Mouse (Mus musculus) thymus, postnatal 36 days (tissue): ENCODE data around the gene Dcdc2a.

Experiments used
- DNase-seq, 2 experiments: peaks; one replicate each; pipeline ENCODE4 v3.0.0; 2022; ENCODE audit warnings: mixed read lengths in 2 of 2

The Dcdc2a gene

DNA sequence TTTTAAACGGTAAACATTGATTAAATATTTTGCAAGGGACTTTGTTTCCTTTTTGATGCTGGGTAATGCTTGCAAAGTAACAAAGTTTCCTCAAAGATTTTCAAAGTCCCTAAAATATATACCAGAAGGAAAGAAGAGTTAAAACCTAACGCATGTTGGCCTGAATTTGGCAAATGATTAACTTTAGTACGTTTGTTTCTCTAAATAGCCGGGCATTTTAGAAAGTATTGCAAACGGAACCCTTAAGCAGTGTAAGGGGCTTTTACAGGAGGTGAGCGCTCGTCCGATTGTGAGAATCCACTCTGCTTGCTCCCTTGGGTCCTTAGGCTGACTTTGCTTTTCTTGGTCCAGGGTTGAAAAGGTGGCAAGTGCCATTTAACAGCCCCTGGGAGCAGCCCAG lies 41.5 kb downstream of the Dcdc2a start:
- DNase-seq = no peak

DNA sequence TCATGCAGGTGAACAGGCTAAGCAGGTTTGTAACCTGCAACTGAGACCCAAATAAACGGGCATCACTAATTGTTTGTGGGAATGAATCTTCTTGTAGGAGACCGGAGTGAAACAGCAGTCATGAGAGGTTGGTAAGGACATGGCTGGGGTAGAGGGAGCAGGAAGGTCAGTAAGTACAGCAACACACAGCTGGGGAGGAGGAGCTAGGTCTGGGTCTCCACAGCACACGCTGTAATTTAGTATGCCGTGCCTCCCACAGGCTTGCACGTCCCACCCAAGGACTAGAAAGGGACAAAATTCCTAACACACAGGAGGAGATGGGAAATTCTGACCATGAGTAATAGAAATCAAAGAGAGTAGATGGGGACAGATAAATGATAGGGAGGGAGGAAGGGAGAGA lies 42.8 kb downstream of the Dcdc2a start:
- no peak for DNase-seq

DNA sequence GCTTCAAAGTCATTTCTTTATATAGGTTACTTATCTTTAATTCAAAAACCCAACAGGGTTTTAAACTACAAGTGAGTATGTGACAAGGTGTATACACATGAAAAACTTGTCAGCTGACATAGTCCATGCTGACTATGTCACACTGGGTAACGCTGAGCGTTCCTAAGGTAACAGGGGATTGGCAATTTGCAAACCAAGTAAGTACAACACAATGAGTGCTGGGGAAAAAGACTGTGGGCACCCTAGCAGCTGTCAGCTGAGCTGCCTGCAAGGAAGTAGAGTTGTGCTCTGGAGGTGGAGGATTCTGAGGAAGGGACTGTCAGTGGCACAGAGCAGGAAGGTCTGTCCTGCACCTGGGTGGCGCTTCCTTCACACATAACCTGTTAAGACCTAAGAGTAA lies 43.7 kb downstream of the Dcdc2a start:
- DNase-seq = no peak

DNA sequence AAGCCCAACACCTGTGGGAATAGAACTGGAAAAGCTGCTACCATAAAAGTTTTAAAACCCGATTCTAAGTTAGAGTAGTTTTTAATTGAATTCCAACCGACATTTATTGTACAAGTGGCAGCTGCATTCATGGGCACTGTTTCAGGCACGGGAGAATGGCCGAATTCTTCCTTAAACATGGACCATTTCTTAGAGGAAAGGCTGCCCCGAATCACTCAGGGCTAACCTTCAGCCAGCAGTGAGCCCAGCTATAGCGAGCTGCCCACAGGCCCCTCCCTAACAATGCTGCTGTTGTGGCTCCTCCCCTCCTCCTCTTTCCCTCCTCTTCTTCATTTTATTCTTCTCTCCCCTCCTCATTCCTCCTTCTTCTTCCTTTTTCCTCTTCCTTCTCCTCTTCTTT lies 44.8 kb downstream of the Dcdc2a start:
- DNase-seq = no peak

DNA sequence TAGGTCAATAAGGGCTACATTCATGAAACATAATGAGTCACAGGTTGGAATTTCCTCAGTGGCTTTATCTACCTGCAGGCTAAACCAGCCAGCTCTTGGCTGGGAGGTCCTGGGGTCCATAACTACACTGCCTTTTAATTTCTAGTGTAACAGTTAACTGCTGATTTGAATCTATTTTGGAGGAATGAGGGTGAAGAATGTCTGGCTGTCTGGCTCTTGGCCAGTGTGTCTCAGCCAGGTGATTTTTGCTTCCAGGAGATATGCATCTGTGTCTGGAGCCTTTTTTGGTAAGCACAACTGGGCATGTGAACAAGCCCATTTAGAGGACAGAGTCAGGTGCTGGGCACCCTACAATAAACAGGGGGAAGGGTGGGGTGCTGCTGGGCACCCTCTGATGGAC lies 49.9 kb downstream of the Dcdc2a start:
- no peak for DNase-seq

DNA sequence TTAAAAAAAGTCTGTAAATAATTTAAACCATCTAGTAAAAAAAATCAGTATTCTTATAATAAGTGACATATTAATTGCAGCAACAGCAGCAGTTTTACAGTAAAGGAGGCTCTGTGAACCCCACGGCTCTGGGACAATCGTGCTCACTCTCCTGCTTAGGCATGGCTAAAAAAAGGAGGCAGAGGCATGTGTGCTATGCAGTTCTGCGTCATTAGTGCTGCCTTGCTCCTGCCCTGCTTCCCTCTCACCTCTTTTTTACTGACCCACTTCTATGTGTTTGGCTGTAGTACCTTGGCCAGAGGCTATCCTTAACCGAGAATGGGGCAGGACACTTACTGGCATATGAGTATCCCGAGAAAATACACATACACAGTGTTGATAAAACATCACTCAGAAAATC lies 50.9 kb downstream of the Dcdc2a start:
- no peak for DNase-seq

DNA sequence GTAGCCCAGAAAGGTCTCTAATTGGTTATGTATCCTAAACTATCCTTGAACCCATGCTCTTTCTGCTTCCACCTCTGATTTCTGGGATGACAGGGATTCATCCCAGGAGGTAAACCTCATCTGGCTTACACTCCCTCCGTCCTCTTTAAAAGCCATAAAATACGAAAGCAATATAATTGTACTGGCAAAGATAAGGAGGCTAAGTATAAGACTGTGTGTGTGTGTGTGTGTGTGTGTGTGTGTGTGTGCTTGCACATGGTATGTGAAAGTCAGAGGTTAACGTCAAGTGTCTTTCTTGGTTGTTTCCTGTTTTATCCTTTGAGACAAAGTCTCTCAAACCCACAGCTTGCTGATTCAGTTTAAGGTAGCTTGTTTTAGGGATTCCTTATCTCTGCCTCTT lies 52.5 kb downstream of the Dcdc2a start:
- no peak for DNase-seq

DNA sequence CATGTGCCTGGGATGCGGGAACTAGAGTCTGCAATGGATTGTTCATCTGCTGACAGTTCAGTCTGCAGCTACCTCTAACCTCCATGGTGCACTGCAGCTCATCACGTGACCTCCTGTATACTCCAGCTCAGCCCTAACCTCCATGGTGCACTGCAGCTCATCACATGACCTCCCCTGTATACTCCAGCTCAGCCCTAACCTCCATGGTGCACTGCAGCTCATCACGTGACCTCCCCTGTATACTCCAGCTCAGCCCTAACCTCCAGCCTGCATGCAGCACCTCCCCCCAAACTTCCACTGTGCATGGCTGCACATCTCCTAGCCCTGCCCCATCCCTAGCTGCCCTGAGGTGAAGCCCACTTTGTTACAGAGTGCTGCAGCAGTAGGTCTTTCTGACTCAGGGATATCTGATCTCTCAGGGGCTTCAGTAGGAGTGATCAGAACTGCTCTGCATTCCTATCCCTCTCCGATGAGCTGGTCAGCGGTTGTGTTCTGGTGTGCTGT lies 54.8 kb downstream of the Dcdc2a start:
- DNase-seq = no peak

DNA sequence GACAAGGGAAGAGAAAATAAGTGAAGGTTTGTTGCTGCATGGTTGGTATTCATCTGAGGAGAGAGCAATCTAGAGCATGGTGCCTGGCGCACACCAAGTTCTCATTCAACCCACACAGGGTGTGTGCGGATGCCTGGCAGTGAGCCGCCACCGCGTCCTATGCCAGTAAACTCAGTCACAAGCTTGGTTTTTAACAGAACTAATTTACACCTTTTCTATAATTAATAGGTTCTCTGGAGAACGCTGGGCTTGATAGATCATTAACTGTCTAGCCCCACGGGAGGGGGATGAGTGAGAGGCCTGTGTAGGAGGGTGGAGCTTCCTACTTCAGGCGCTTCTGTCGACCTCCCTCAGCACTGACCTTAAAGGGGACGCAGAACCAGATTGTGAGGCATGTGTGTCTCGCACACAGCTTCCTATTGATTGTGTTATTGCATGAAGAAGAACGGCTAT lies 59.7 kb downstream of the Dcdc2a start:
- DNase-seq = peak in 1 of 2 experiments; percentile 3

DNA sequence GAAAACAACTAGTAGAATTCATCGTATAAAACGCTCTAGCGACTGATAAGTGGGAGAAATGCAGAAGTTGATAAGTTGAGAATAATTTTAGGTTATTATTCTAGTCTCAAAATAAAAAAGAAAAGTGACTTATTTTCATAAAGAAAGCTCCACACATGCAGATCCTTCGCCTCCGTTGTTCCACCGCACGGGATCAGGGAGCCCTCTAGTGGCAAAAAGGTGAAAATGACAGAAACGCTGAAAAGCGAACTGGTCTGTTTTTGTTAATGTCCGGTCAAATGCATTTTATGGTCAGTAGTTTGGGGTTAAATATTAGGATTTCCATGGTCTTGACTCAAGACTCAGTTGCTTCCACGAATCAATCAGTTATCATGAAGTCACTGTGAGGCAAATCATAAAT lies 60.2 kb downstream of the Dcdc2a start:
- DNase-seq = no peak

DNA sequence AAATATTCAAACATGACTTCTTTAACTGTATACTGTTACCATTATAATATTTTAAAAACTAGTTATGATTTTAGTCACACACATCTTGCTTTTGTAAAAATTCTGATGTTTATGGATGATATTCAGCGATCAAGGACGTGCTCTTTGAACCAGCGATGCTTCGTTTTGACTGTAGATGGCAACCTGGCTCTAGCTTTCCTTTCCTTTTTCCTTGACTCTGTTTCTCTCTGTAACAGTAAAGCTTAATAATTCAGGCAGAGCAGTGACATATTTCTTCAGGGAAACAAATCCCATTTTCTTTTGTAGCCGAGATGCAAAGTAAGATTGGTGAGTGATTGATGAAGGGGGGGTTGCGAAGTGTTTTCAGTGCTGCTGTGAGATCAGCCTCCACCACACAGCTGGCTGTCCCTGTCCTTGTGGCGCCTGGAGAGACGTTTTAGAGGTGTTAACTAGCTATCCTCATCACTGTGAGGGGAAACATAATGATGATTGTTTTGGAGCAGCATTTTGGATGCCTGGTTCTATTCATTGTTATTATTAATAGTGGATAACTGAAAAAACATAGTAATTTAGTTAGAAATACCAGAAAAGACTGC lies 67.0 kb downstream of the Dcdc2a start:
- no peak for DNase-seq

DNA sequence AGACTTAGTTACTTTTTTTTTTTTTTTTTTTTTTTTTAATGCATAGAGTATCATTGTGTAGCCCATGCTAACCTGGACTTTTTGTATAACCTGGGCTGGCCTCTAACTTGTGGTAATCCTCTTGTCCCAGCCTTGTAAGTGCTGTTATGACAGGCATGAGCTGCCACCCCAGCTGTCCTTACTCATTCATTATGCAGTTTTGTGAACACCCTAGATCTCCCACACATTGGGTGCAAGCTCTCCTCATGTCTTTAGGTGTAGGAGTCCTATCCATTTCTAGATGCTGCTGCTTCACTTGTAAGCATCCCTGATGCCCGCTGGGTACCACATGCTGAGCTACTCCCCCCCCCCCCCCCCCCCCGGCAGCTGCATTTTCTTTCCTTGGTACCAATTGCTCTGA lies 71.4 kb downstream of the Dcdc2a start:
- DNase-seq = no peak

DNA sequence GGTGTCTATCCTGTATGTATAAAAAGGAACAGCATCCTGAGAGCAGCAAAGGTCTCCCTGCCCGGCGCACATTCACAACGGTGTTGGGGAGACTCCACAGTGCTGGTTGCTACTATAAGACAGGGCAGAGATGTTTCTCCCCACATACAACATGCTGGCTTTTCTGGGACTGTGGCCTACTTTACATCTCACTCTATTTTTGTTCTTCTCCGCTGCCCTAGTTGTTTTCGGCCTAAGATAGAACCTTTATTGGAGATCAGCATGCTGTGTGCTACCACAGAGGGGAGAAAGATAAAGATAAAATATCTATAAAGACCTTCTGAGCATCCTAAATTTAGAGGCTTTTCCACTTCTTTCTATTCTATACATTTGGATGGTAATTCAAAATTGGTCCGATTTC lies 72.0 kb downstream of the Dcdc2a start:
- DNase-seq = no peak

DNA sequence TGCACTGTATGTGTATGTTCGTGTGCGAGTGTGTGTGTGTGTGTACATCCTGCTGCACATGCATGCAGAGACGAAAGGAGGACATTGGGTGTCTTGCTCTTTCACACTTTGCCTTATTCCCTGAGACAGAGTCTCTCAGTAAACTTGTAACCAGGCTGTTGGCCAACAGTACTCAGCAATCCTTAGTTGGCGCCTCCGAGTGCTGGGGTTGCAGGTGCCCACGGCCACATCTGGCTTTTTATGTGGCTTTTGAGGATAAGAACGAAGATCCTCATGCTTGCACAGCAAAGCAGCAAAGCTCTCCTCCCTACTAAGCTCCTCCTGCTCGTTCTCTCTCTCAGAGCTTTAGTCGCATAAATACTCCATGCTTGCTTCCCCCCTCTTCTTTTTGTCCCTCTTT lies 73.0 kb downstream of the Dcdc2a start:
- DNase-seq = no peak

DNA sequence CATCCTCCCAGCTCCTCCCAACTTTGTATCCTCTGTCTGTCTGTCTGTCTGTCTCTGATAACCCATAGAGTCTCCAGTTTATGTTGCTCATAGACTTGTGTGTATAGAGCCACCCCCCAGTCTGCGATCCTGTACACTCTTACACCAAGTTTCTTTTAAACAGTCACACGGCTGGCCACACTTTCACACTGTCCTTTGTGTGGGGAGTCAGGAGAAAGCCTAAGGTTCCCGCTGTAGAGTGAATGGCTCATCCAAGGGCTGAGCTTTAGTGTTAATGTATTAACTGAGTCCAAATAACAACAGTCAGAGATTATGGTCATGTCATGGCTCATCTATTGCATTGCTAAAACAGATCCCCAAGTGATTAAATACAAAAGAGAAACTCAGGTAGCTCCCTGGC lies 87.3 kb downstream of the Dcdc2a start:
- no peak for DNase-seq

DNA sequence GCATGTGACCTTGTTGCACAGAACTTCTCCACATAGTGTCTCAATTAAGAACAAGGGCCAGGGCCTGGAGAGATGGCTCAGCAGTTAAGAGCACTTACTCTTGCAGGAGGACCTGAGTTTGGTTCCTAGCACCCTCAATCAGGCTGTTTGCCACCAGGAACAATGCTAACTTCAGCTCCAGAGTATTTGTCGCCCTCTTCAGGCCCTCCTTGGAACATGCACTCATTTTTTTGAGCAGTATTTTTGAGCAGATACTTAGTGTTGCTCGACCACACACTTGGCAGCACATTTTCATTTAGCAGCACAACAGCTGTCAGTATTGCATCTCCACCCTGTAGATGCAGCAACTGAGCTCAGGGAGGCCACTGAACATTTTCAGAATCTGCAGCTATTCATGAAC lies 88.3 kb downstream of the Dcdc2a start:
- no peak for DNase-seq

DNA sequence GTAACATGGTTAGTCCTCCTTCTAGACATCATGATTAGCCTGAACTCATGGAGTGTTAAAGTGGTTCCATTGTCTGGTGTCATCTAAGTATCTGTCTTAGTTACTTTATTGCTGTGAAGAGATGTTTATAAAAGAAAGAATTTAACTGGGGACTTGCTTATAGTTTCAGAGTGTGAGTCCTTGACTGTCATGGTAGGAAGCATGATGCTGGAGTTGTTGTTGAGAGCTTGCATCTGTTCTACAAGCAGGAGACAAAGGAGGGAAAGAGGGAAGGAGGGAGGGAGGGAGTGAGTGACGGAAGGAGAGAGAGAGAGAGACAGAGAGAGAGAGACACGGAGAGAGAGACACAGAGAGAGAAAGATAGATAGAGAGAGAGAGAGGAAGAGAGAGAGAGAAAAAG lies 90.4 kb downstream of the Dcdc2a start:
- no peak for DNase-seq

DNA sequence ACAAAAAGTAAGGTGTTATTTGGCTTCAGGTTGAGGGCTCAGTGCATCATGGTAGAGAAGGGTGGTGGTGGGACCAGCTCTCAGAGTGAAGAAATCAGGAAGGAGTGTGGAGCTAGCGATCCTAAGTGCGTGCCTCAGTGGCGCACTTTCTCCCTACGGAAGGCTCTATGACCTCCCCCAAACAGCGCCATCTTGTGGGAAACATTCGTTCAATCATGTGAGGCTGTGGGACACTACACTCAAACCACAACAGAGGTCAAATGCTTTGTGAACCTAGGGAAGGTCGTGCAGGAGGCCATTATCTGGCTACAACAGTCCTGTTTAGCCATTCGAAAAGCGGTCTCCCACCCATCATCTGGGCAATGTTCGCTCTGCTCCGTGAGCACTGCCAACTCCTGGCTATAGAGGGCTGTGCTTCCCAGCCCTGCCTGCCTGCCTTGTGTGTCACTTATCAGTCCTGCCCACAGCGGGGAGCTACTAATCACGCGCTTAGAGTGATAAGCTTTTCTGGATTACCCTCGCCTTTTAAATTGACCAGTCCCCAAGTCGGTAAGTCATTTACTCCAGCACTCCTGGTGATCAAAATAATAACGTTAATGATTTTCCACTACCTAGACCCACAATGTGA lies 94.5 kb downstream of the Dcdc2a start:
- DNase-seq = no peak

DNA sequence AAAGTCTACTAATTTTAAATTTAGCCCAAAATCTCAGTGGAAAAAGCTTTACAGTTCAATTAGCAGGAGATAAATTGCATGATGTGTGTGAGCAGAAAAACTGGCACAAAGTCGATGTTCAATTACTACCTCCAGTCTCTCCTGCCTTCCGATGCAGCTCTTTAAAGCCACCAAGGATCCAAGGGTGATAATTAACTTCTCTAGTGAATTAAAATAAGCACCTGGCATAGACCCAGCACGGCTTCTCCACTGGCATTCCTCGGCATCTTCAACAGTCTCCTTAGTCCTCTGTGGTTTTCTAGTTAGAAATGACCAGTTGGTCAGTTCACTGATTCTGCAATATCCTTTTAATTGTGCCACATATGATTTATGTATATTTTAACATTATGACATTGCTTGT lies 95.1 kb downstream of the Dcdc2a start:
- no peak for DNase-seq

DNA sequence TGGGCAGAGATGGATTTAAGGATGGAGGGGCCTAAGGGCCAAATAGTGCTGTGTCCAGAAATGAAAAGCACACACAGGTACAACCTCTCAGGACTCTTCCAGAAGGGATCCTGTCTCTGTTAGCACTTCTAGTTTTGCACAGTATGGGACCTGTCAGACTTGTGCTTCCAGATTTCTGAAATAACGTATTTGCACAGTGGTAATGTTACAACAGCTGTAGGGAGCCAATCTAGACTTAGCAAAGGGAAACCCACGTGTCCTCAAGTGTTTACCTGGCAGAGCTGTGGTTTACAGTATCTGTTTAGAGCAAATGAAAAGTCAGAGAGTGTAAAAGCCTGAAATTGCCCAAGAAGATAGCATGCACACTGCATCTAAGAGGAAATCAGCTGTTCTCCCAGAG lies 104.1 kb downstream of the Dcdc2a start:
- no peak for DNase-seq

DNA sequence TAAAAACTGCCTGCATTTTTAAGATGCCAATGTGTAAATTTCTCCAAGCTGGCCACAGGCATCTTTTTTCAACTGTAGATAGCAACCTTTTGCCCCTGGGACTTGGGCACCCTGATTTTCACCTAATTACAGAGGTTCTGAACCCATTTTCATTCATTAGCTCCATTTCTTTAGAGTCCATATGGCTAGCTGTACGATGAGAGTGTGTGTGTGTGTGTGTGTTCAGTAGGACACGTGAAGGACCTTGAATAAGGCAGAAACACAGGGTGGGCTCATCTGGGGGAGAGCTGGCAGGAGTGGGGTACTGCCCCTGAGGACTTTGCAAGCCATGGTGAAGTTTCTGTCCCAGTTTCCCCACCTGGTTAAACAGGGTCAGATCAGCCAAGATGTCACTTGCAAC lies 105.0 kb downstream of the Dcdc2a start:
- no peak for DNase-seq

DNA sequence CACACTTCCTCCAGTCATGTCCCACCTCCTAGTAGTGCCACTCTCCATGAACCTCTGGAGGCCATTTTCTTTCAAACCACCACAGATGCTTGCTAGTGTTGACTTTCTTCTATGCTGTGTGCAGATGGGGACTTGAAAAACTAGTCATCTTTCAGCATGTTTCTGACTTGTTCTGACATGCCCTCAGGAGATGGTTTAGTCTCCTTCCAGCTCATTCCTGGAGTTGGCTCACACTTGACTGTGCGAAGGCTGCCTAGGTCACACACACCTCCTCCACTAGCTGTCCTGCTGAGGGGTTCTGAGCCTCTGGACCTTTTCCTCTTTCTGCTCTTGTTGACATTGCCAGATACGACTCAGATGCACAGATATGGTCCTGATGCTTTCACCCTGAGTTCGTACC lies 106.8 kb downstream of the Dcdc2a start:
- no peak for DNase-seq

DNA sequence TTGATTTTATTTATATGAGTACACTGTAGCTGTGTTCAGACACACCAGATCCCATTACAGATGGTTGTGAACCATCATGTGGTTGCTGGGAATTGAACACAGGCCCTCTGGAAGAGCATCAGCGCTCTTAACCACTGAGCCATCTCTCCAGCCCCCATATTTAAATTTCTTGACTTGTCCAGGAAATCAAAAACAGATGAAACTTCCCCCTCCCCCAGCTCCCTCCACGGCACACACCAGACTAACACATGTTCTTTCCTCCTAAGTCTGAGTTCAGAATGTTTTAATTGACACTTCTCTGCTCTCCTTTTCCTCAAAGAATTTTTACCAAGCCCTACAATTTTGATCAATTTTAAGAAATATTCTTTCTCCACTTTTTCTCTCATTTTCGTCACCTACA lies 113.1 kb downstream of the Dcdc2a start:
- no peak for DNase-seq

DNA sequence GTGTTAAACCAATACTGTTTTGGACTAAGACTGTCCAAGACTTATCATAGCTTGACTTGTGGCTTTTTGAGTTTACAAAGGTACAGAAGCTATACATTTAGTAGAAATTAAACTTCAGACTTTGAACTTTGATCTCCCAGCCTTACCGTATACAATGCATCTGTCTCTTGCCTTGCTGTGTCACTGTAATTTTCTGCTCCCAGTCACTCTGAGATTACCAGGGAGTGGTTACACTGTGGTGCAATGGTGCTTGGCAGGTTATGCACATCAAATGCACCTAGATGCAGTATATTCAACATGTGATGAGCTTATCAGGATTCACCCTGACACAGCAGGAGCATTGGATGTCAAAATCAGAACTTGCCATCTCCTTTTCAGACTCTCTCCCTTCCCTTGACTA lies 122.0 kb downstream of the Dcdc2a start:
- DNase-seq = no peak
